Mouse (Mus musculus): ENCODE data around the gene Cpb1. TPM values are rescaled to one million over a fixed set of nuclear protein-coding genes. Genes with fewer than 3 reads are reported as not detected.

The Cpb1 gene
- polyA plus RNA-seq, 1 experiment, result not detected

GRCm38 (mm10) chr3:20295546-20295945, 20.0 kb upstream of the Cpb1 start:
- Histone ChIP-seq H3K36me3 (ENCODE audit: control insufficient read depth, insufficient read depth) (no peaks in the 10 kb centered on the region), H3K27me3 (ENCODE audit: control insufficient read depth, insufficient read depth, insufficient read length) (no peaks in the 10 kb centered on the region), H3K79me2 (ENCODE audit: control insufficient read depth, insufficient read depth) (no peaks in the 10 kb centered on the region), H3K4me3 (no peak overlapping the region), H3ac (ENCODE audit: control insufficient read depth, insufficient read length) (no peak overlapping the region), H3K4me2 (ENCODE audit: low read depth) (no peak overlapping the region)
- TF ChIP-seq TCF3 (IDR thresholded peaks at IDR 0.05; ENCODE audit: insufficient read length, low read depth) (no peak), POLR2AphosphoS2 (IDR thresholded peaks at IDR 0.05; ENCODE audit: insufficient read length, low read depth) (no peak), SRF (IDR thresholded peaks at IDR 0.05; ENCODE audit: control insufficient read depth, insufficient read length, low read depth) (no peak), MAX (IDR thresholded peaks at IDR 0.05; ENCODE audit: low read depth) (no peak)

DNA sequence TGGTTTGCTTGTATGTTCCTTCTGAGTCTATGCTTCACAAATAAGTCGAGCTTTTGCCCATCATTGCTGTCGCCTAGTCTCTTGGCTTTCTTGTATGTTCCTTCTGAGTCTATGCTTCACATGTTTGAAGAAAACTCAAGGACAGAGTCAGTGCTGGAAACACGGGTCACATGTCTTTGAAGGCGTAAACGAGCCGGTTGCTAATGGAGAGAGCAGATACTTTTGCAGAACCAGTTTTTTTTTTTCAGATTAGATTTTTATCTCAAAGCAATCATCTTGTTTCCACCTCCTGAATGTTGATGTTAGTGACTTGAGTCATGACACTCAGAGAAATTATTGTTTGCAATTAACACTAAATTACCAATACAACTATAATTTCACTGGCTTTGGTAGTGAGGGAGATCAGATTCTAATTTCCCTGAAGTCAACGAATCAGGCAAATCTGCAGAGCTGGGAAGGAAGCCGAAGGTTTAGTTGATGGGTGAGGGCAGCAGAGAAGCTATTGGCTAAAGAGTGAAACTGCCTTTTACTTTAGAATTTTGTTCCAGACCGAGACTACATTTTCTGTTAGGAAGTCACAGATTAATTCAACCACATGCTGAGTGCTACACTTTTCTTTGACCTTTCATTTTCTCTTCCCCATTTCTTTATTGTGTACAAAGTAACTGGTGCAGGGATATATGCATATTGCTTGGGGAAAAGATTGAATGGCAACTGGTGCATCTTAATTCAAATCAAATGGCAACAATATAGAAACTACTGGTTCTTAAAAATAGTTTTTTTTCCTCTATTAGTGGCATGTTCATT, 19.2 kb upstream of the Cpb1 start:
- no peaks in the 10 kb centered on the region for H3K79me2 ChIP-seq (ENCODE audit: control insufficient read depth, insufficient read depth)
- H3ac ChIP-seq (ENCODE audit: control insufficient read depth, insufficient read length), result no peak overlapping the region
- TF ChIP-seq MYOD1 (IDR thresholded peaks at IDR 0.05; ENCODE audit: control insufficient read depth in 1 of 3, insufficient read length in 2 of 3, low read depth in 2 of 3), result no peak
- no peak for TF ChIP-seq MAX (IDR thresholded peaks at IDR 0.05; ENCODE audit: low read depth)
- TF ChIP-seq TCF12 (IDR thresholded peaks at IDR 0.05; ENCODE audit: insufficient read depth, poor library complexity, severe bottlenecking), result no peak
- no peak for TF ChIP-seq TCF3 (IDR thresholded peaks at IDR 0.05; ENCODE audit: insufficient read length, low read depth)
- TF ChIP-seq E2F4 (IDR thresholded peaks at IDR 0.05; ENCODE audit: insufficient read depth), result no peak
- TF ChIP-seq SRF (IDR thresholded peaks at IDR 0.05; ENCODE audit: control insufficient read depth, insufficient read length, low read depth), result no peak
- no peak for TF ChIP-seq MYOG (IDR thresholded peaks at IDR 0.05; ENCODE audit: control insufficient read depth in 1 of 3, insufficient read depth in 1 of 3, insufficient read length in 2 of 3, low read depth in 2 of 3)
- TF ChIP-seq CEBPB (IDR thresholded peaks at IDR 0.05; ENCODE audit: insufficient read depth, poor library complexity, severe bottlenecking), result no peak
- TF ChIP-seq REST (IDR thresholded peaks at IDR 0.05; ENCODE audit: insufficient read depth, insufficient read length), result no peak
- no peak for TF ChIP-seq USF1 (IDR thresholded peaks at IDR 0.05; ENCODE audit: low read depth)
- no peak for TF ChIP-seq POLR2AphosphoS2 (IDR thresholded peaks at IDR 0.05; ENCODE audit: insufficient read length, low read depth)
- no peak for TF ChIP-seq POLR2A (IDR thresholded peaks at IDR 0.05; ENCODE audit: insufficient read length, low read depth)
- no peaks in the 10 kb centered on the region for H3K36me3 ChIP-seq (ENCODE audit: control insufficient read depth, insufficient read depth)
- no peak overlapping the region for H3K4me3 ChIP-seq
- no peak overlapping the region for H3K4me2 ChIP-seq (ENCODE audit: low read depth)
- H3K27me3 ChIP-seq (ENCODE audit: control insufficient read depth, insufficient read depth, insufficient read length), result no peaks in the 10 kb centered on the region

DNA sequence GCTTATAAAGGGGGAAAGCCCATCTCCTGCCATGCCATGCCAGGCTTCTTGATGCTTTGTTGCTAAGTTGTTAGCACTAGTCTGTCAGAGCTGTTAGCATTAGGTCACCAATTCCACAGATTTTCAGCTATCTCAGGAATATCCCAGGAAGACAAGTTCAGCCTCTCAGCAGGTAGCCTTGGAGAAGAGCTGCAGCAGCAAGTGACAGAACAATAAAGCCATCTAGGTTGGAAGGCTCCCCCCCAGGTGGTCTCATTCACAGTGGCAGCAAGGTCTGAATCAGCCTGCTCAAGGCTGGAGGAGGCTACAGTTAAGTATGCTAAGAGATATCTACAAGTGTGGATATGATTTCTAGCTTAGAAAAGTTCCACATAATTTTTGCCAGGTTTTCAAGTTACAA, 15.8 kb upstream of the Cpb1 start:
- TF ChIP-seq SRF (IDR thresholded peaks at IDR 0.05; ENCODE audit: control insufficient read depth, insufficient read length, low read depth) (no peak), TCF3 (IDR thresholded peaks at IDR 0.05; ENCODE audit: insufficient read length, low read depth) (no peak), MYOD1 (IDR thresholded peaks at IDR 0.05; ENCODE audit: control insufficient read depth in 1 of 3, insufficient read length in 2 of 3, low read depth in 2 of 3) (no peak), POLR2AphosphoS2 (IDR thresholded peaks at IDR 0.05; ENCODE audit: insufficient read length, low read depth) (no peak), REST (IDR thresholded peaks at IDR 0.05; ENCODE audit: insufficient read depth, insufficient read length) (no peak), POLR2A (IDR thresholded peaks at IDR 0.05; ENCODE audit: insufficient read length, low read depth) (no peak), E2F4 (IDR thresholded peaks at IDR 0.05; ENCODE audit: insufficient read depth) (no peak), CEBPB (IDR thresholded peaks at IDR 0.05; ENCODE audit: insufficient read depth, poor library complexity, severe bottlenecking) (no peak), TCF12 (IDR thresholded peaks at IDR 0.05; ENCODE audit: insufficient read depth, poor library complexity, severe bottlenecking) (no peak), MAX (IDR thresholded peaks at IDR 0.05; ENCODE audit: low read depth) (no peak), MYOG (IDR thresholded peaks at IDR 0.05; ENCODE audit: control insufficient read depth in 1 of 3, insufficient read depth in 1 of 3, insufficient read length in 2 of 3, low read depth in 2 of 3) (no peak), USF1 (IDR thresholded peaks at IDR 0.05; ENCODE audit: low read depth) (no peak)
- Histone ChIP-seq H3K4me2 (ENCODE audit: low read depth) (no peak overlapping the region), H3K79me2 (ENCODE audit: control insufficient read depth, insufficient read depth) (no peaks in the 10 kb centered on the region), H3K27me3 (ENCODE audit: control insufficient read depth, insufficient read depth, insufficient read length) (no peaks in the 10 kb centered on the region), H3K36me3 (ENCODE audit: control insufficient read depth, insufficient read depth) (no peaks in the 10 kb centered on the region), H3K4me3 (no peak overlapping the region), H3ac (ENCODE audit: control insufficient read depth, insufficient read length) (no peak overlapping the region)

- no peak for TF ChIP-seq SRF (IDR thresholded peaks at IDR 0.05; ENCODE audit: control insufficient read depth, insufficient read length, low read depth)
- TF ChIP-seq MAX (IDR thresholded peaks at IDR 0.05; ENCODE audit: low read depth), result no peak
- TF ChIP-seq MYOD1 (IDR thresholded peaks at IDR 0.05; ENCODE audit: control insufficient read depth in 1 of 3, insufficient read length in 2 of 3, low read depth in 2 of 3), result no peak
- no peak for TF ChIP-seq E2F4 (IDR thresholded peaks at IDR 0.05; ENCODE audit: insufficient read depth)
- H3K4me3 ChIP-seq, result no peak overlapping the region
- H3K36me3 ChIP-seq (ENCODE audit: control insufficient read depth, insufficient read depth), result no peaks in the 10 kb centered on the region
- no peaks in the 10 kb centered on the region for H3K27me3 ChIP-seq (ENCODE audit: control insufficient read depth, insufficient read depth, insufficient read length)
- H3K79me2 ChIP-seq (ENCODE audit: control insufficient read depth, insufficient read depth), result no peaks in the 10 kb centered on the region
- no peak overlapping the region for H3ac ChIP-seq (ENCODE audit: control insufficient read depth, insufficient read length)
- H3K4me2 ChIP-seq (ENCODE audit: low read depth), result no peak overlapping the region
Measured at GRCm38 (mm10) chr3:20288761-20289160, 13.2 kb upstream of the Cpb1 start.

- Histone ChIP-seq H3K79me2 (ENCODE audit: control insufficient read depth, insufficient read depth) (no peaks in the 10 kb centered on the region), H3K27me3 (ENCODE audit: control insufficient read depth, insufficient read depth, insufficient read length) (no peaks in the 10 kb centered on the region), H3K4me2 (ENCODE audit: low read depth) (no peak overlapping the region), H3K36me3 (ENCODE audit: control insufficient read depth, insufficient read depth) (no peaks in the 10 kb centered on the region), H3K4me3 (no peak overlapping the region), H3ac (ENCODE audit: control insufficient read depth, insufficient read length) (no peak overlapping the region)
- TF ChIP-seq MYOD1 (IDR thresholded peaks at IDR 0.05; ENCODE audit: control insufficient read depth in 1 of 3, insufficient read length in 2 of 3, low read depth in 2 of 3), result no peak
- TF ChIP-seq POLR2AphosphoS2 (IDR thresholded peaks at IDR 0.05; ENCODE audit: insufficient read length, low read depth), result no peak
- TF ChIP-seq USF1 (IDR thresholded peaks at IDR 0.05; ENCODE audit: low read depth), result no peak
- TF ChIP-seq E2F4 (IDR thresholded peaks at IDR 0.05; ENCODE audit: insufficient read depth), result no peak
Measured at GRCm38 (mm10) chr3:20281796-20282195, 6.3 kb upstream of the Cpb1 start.

Measured in myocyte (in vitro differentiated cells).